Mouse (Mus musculus) thymus, adult 2 months (tissue): ENCODE data around the gene Prtg. TPM values are rescaled to one million over a fixed set of nuclear protein-coding genes. Genes with fewer than 3 reads are reported as not detected.

Source experiments
- DNase-seq: peaks from one replicate; pipeline ENCODE4 v3.0.0; 2021
- H3K27ac ChIP-seq: fragments of 200-500 bp; 2 replicates; pipeline ENCODE4 v1.5.1; 2012; ENCODE audit warnings: low read length, control low read depth; ENCODE audit not compliant: control insufficient read depth, insufficient read depth
- H3K27me3 ChIP-seq: fragments of 200-500 bp; 2 replicates; pipeline ENCODE4 v1.6.1; 2012; ENCODE audit warnings: mild to moderate bottlenecking, low read length, moderate library complexity, mixed read lengths; ENCODE audit not compliant: control insufficient read depth, insufficient read depth
- H3K36me3 ChIP-seq: fragments of 200-500 bp; 2 replicates; pipeline ENCODE4 v1.6.1; 2012; ENCODE audit warnings: mild to moderate bottlenecking, low read length, moderate library complexity; ENCODE audit not compliant: control insufficient read depth, insufficient read depth
- H3K4me1 ChIP-seq: fragments of 200-500 bp; replicated peaks from 2 replicates; pipeline ENCODE4 v1.6.1; 2012; ENCODE audit warnings: low read length; ENCODE audit not compliant: control insufficient read depth, insufficient read depth
- H3K4me3 ChIP-seq: fragments of 200-500 bp; 2 replicates; pipeline ENCODE4 v1.5.1; 2012; ENCODE audit warnings: mild to moderate bottlenecking, low read length, control low read depth, moderate library complexity; ENCODE audit not compliant: control insufficient read depth, insufficient read depth
- CTCF ChIP-seq: fragments of 200-500 bp; IDR thresholded peaks from 2 replicates; pipeline ENCODE4 v1.5.1; 2012; ENCODE audit warnings: mild to moderate bottlenecking, control low read depth, low read length, moderate library complexity, borderline replicate concordance; ENCODE audit not compliant: control insufficient read depth, poor library complexity, insufficient read depth; ENCODE audit errors: extremely low read depth
- POLR2A ChIP-seq: fragments of 200-500 bp; IDR thresholded peaks from 2 replicates; pipeline ENCODE4 v1.6.1; 2012; ENCODE audit warnings: mild to moderate bottlenecking, low read length, control low read depth, moderate library complexity; ENCODE audit not compliant: control insufficient read depth, poor library complexity, insufficient read depth; ENCODE audit errors: extremely low read depth
- WGBS: fragments of 180-500 bp; shearing (Covaris S2); methylation state at CpG from one replicate; pipeline ENCODE4 v1.1.7; 2018; 5-methylcytosine and 5-hydroxymethylcytosine counted together
- polyA plus RNA-seq: library from polyadenylated mRNA; depleted of rRNA; stranded (reverse); fragments of >200 nt; gene quantifications from 2 replicates; pipeline ENCODE4 v1.2.3, GENCODE M21; 2012

The Prtg gene
- polyA plus RNA-seq, 1 experiment: 0.07 TPM

DNA sequence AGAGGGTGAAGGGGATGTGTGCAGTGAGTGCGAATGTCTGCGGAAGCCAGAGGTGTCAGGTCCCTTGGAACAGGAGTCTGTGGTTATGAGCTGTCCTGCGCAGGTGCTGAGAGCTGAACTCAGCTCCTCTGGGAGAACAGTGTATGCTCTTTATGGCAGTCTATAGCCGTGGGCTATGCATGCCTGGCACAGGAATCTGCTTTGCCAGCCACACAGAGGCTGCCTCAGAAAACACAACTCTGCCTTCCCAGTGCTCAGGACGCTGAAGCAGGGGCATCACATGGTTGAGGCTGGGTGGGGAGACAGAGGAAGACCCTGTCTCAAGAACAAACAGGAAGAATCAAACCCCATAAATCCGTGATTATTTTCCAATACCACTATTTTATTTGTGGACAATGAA is 60.8 kb downstream of the Prtg start:
- TF ChIP-seq CTCF (no peak), POLR2A (no peak)
- no peaks in the 10 kb centered on the region for H3K36me3 ChIP-seq
- no peaks in the 10 kb centered on the region for H3K27me3 ChIP-seq
- no peak overlapping the region for H3K27ac ChIP-seq
- H3K4me1 ChIP-seq: no peaks in the 10 kb centered on the region; the same call in none of the 2 replicates
- no peak overlapping the region for H3K4me3 ChIP-seq
- DNase-seq: no peak
- WGBS: 80% methylated on average over 6 of the region's 6 CpGs

DNA sequence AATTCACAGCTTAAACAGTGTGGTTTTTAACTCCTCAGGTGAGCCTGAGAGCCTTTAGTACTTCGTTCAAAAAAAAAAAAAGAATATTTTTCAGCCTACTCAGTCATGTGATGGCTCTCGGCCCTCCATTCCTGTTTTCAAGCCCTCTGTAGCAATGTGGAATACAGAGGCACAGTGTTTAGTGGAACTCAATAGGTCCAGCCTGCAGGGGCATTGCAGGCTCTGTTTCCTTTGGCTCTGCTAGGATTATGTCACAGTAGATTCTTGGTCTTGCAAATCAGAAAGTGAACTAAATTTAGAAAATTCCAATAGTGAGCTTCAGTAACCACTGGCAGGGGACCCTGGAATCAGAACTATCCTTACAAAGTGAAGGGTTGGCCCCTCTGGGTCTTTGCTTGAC is 62.1 kb downstream of the Prtg start:
- H3K4me1 ChIP-seq: no peaks in the 10 kb centered on the region; the same call in none of the 2 replicates
- no peak overlapping the region for H3K27ac ChIP-seq
- WGBS: 91% methylated on average over 2 of the region's 2 CpGs
- TF ChIP-seq POLR2A: no peak
- no peak for TF ChIP-seq CTCF
- H3K4me3 ChIP-seq: no peak overlapping the region
- no peaks in the 10 kb centered on the region for H3K36me3 ChIP-seq
- no peaks in the 10 kb centered on the region for H3K27me3 ChIP-seq
- no peak for DNase-seq

DNA sequence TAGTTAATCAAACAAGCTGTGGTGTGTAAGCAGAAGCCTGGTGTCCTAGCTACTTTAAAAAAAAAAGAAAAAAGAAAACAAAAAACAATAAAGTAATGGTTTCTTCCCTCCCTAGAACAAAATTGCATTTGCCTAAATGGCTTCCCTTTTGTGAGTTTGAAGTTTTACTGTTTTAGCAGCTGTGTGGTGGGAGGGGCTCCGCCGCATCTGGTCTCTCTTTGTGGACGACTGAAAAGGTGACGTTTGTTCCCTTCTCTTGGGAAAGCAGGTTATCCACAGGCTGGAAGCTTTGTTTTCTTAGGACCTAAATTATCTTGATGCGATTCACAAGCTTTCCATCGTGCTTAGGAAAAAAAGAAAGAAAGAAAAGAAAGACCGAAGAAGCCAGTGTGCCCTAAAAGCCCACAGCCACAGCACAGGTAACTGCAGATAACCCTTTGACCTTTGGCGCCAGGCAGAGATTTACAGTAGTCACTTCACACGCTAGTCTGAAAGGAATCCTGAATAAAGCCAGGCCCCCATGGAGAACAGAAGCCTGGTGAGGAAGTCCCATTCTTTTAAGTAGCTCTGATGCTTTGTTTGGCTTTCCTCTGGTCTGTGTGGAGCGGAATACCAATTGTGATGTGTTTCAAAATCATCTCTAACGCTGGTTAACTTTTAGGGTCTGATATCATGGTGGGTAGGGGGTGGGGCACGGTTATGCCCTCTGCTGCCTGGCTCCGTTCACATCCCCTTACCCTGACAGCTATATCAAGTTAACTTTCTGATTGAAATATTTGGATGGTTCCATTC is 65.0 kb downstream of the Prtg start:
- TF ChIP-seq CTCF (no peak), POLR2A (no peak)
- 36% methylated on average over 13 of the region's 13 CpGs for WGBS
- DNase-seq: no peak
- H3K4me3 ChIP-seq: no peak overlapping the region
- H3K4me1 ChIP-seq: no peaks in the 10 kb centered on the region; the same call in none of the 2 replicates
- no peaks in the 10 kb centered on the region for H3K27me3 ChIP-seq
- no peak overlapping the region for H3K27ac ChIP-seq
- H3K36me3 ChIP-seq: no peaks in the 10 kb centered on the region

DNA sequence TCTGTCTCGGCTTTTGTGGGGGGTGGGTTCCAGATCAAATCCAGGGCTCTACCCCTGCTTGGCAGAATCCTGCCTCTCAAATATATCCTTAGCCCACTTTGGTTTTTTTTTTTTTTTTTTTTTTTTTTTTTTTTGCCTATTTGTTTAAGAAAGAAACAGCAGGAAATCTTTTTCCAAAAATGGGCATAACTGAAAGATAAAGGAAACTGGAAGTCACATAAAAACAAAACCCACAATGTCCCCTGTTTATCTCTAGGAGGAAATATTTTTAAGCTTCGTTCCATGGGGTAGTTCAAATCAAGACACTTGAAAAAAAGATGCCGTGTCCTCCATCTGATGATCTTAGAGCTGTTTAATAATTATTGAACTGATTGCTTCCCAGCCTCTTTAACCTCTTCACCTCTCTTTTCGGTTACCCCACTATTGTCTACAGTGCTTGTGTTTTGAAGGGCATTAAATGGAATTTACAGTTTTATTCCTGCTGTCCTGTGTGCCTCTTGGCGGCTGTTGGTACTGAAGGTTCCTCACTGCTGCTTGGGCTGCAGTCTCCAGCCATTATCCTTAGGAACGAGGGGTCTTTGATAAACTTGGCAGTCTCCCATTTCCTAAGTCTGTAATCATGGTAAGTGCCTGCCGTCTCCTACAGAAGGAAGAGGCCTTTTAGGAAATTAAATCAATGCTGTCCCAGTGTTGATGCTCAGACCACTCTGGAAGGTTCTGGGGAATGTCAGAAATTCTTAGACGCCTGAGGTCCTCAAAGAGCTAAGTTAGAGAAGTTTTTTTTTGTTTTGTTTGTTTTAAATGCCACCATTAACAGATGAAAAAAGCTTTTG is 65.8 kb downstream of the Prtg start:
- H3K4me3 ChIP-seq: no peak overlapping the region
- no peak overlapping the region for H3K27ac ChIP-seq
- DNase-seq: no peak

DNA sequence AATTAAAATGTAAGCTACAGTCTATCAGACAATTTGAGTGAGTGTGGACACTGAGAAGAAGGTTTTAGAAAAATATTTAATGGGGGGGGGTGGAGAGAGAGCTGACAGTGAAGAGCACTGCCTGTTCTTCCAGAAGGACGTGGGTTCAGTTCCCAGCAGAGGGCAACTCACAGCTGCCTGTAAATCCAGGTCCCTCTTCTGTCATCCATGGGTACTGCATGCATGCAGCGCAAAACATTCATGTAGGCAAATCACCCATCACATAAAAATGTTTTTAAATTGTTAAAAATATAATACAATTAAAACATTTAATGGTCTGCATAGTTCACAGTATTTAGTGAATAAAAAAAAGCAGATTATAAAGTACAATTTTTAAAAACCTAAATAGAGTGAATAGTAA is 69.2 kb downstream of the Prtg start:
- Histone ChIP-seq H3K27ac (no peak overlapping the region), H3K36me3 (no peaks in the 10 kb centered on the region), H3K4me3 (no peak overlapping the region), H3K4me1 (no peaks in the 10 kb centered on the region; the same call in 1 of the 2 replicates), H3K27me3 (no peaks in the 10 kb centered on the region)
- TF ChIP-seq CTCF: no peak
- no peak for TF ChIP-seq POLR2A
- DNase-seq: no peak
- WGBS: 85% methylated on average over 2 of the region's 2 CpGs

More for the DNA sequence above, 65.8 kb downstream of the Prtg start:
- Histone ChIP-seq H3K27me3 (no peaks in the 10 kb centered on the region), H3K36me3 (no peaks in the 10 kb centered on the region), H3K4me1 (no peaks in the 10 kb centered on the region; the same call in none of the 2 replicates)
- TF ChIP-seq CTCF: no peak
- TF ChIP-seq POLR2A: no peak
- 88% methylated on average over 8 of the region's 8 CpGs for WGBS

DNA sequence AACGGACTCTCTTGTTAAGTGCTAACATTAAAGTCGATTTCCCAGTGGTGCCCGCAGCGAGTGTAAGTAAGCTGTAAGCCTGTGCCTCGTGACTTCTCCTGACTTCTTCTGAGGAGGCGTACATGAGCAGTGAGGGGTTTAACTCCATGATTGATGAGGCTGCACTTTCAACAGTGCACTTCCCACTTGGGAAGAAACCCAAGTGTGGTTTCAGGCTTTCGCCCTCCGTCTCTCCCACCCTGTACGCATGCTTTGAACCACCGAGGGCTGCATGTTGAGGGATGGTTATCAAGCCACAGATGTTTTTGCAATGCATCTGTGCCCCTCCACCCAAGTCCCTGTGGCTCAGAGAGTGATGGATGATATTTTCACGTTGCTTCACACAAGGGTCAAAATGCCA is 71.2 kb downstream of the Prtg start:
- no peak for TF ChIP-seq CTCF
- TF ChIP-seq POLR2A: no peak
- 11% methylated on average over 11 of the region's 11 CpGs for WGBS
- H3K27ac ChIP-seq: no peak overlapping the region
- H3K27me3 ChIP-seq: no peaks in the 10 kb centered on the region
- no peak overlapping the region for H3K4me3 ChIP-seq
- no peaks in the 10 kb centered on the region for H3K36me3 ChIP-seq
- H3K4me1 ChIP-seq: no peaks in the 10 kb centered on the region
- DNase-seq: no peak

DNA sequence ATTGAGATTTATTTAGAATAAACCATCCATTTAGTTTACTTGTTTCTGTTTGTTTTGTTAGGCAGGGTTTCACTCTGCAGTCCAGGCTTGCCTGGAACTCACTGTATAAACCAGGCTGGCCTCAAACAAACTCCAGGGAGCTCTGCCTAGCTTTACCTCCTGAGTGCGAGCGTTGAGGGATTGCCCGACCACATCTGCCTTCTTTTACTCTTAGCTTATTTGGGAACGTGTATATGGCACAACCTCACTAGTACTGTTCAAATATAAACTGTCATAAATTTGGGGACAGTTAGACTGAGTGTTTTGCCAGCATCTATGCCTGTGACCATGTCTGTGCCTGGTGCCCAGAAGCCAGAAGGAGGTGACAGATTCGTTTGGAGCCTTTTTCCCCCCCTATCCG is 72.0 kb downstream of the Prtg start:
- no peaks in the 10 kb centered on the region for H3K4me1 ChIP-seq
- 89% methylated on average over 6 of the region's 6 CpGs for WGBS
- H3K36me3 ChIP-seq: no peaks in the 10 kb centered on the region
- H3K27me3 ChIP-seq: no peaks in the 10 kb centered on the region
- TF ChIP-seq CTCF (no peak), POLR2A (no peak)
- no peak overlapping the region for H3K4me3 ChIP-seq
- no peak for DNase-seq
- no peak overlapping the region for H3K27ac ChIP-seq
